ENCODE assay signal across 9 mouse cellular contexts in genomic region chr6:21795072-21795407, GRCm38 (mm10). TPM values are rescaled to one million over a fixed set of nuclear protein-coding genes. Genes with fewer than 3 reads are reported as not detected.
A peak's percentile ranks its signal among the peaks of the same experiment; 100 is the strongest.
DNase-seq lines count a peak whose midpoint lies in the region; ATAC-seq lines count a peak whose summit lies in the region.
"Had no signal": no experiment of that assay in that cellular context is flagged by ENCODE, and none has a peak within 500 bp of the region (broad histone marks: within the 10 kb centered on the region; RNA-seq: fewer than 3 reads in every experiment).

No protein-coding gene starts in this region.

- H3K27ac ChIP-seq in kidney, embryonic 16.5 days (ENCODE audit: low read length): no peak overlapping the region
- no peak overlapping the region for H3K27ac ChIP-seq in liver, embryonic 16.5 days (ENCODE audit: low read length)
- no peak overlapping the region for H3K27ac ChIP-seq in neural tube, embryonic 14.5 days (ENCODE audit: low read depth, low read length)
- H3K27ac ChIP-seq: stomach, embryonic 15.5 days had no signal

- DNase-seq in B cell, adult 2 months: peak; percentile 48 to 49
- DNase-seq in ZHBTc4 (ENCODE audit: low read depth, low spot score): peak; percentile 69
- DNase-seq in cerebellum, postnatal 4 days (ENCODE audit: low spot score in 2 of 2): peak; percentile 41 to 62
- DNase-seq in gastrocnemius, postnatal 4 days (ENCODE audit: low spot score in 2 of 2): peak; percentile 35 to 60
- DNase-seq in urinary bladder, postnatal 14 days (ENCODE audit: low spot score): peak; percentile 64

- H3K4me3 ChIP-seq in kidney, embryonic 16.5 days (ENCODE audit: low read length): no peak overlapping the region
- no peak overlapping the region for H3K4me3 ChIP-seq in liver, embryonic 16.5 days (ENCODE audit: low read depth, low read length)
- H3K4me3 ChIP-seq in neural tube, embryonic 14.5 days (ENCODE audit: low read depth, low read length): no peak overlapping the region
- H3K4me3 ChIP-seq: stomach, embryonic 15.5 days had no signal

- H3K36me3 ChIP-seq in kidney, embryonic 16.5 days (ENCODE audit: insufficient read depth, low read length): no peaks in the 10 kb centered on the region
- no peaks in the 10 kb centered on the region for H3K36me3 ChIP-seq in liver, embryonic 16.5 days (ENCODE audit: control insufficient read depth, insufficient read depth)
- peaks cover 3% of the 10 kb centered on the region; the same call in 1 of the 2 replicates for H3K36me3 ChIP-seq in neural tube, embryonic 14.5 days (ENCODE audit: control insufficient read depth, insufficient read depth, low read length)

- peaks cover 6% of the 10 kb centered on the region; the same call in 1 of the 2 replicates for H3K4me1 ChIP-seq in kidney, embryonic 16.5 days (ENCODE audit: insufficient read depth, low read length)
- H3K4me1 ChIP-seq in liver, embryonic 16.5 days (ENCODE audit: control insufficient read depth, low read depth, low read length): peaks cover 15% of the 10 kb centered on the region
- no peaks in the 10 kb centered on the region for H3K4me1 ChIP-seq in neural tube, embryonic 14.5 days (ENCODE audit: control insufficient read depth, insufficient read depth, low read length)
- H3K4me1 ChIP-seq: stomach, embryonic 15.5 days had no signal

- H3K9me3 ChIP-seq in kidney, embryonic 16.5 days (ENCODE audit: low read length): no peaks in the 10 kb centered on the region
- H3K9me3 ChIP-seq in liver, embryonic 16.5 days (replicated peaks; ENCODE audit: control insufficient read depth, low read length): no peaks in the 10 kb centered on the region
- H3K9me3 ChIP-seq in neural tube, embryonic 14.5 days (ENCODE audit: control insufficient read depth, low read length): no peaks in the 10 kb centered on the region
- H3K9me3 ChIP-seq: stomach, embryonic 15.5 days had no signal

- no peak overlapping the region for H3K4me2 ChIP-seq in kidney, embryonic 16.5 days (replicated peaks; ENCODE audit: low read depth, low read length)
- H3K4me2 ChIP-seq in liver, embryonic 16.5 days (ENCODE audit: low read depth, low read length): no peak overlapping the region
- no peak overlapping the region for H3K4me2 ChIP-seq in neural tube, embryonic 14.5 days (ENCODE audit: low read depth, low read length)
- H3K4me2 ChIP-seq: stomach, embryonic 15.5 days had no signal

- no peak overlapping the region for H3K9ac ChIP-seq in kidney, embryonic 16.5 days (replicated peaks; ENCODE audit: low read length)
- H3K9ac ChIP-seq in liver, embryonic 16.5 days (ENCODE audit: low read depth, low read length): no peak overlapping the region
- H3K9ac ChIP-seq in neural tube, embryonic 14.5 days (replicated peaks; ENCODE audit: low read depth, low read length): no peak overlapping the region
- H3K9ac ChIP-seq: stomach, embryonic 15.5 days had no signal

- ATAC-seq in kidney, embryonic 16.5 days (ENCODE audit: low FRiP score, low TSS enrichment): peak; percentile 77; the same call in 1 of the 2 replicates
- ATAC-seq in liver, embryonic 16.5 days (ENCODE audit: low read depth): 0 out of 2 replicates have a peak, but pooled peaks have one; percentile 32
- ATAC-seq in neural tube, embryonic 14.5 days (ENCODE audit: low read depth): peak; percentile 95

- 8% methylated on average over 7 of the region's 7 CpGs for WGBS in kidney, embryonic 16.5 days
- WGBS in liver, embryonic 16.5 days (ENCODE audit: insufficient replicate concordance): 6% methylated on average over 7 of the region's 7 CpGs
- 4% methylated on average over 7 of the region's 7 CpGs for WGBS in neural tube, embryonic 14.5 days

- no peaks in the 10 kb centered on the region for H3K27me3 ChIP-seq in kidney, embryonic 16.5 days (ENCODE audit: insufficient read depth, low read length)
- H3K27me3 ChIP-seq in liver, embryonic 16.5 days (ENCODE audit: control insufficient read depth, insufficient read depth, low read depth, low read length): no peaks in the 10 kb centered on the region
- H3K27me3 ChIP-seq in neural tube, embryonic 14.5 days (ENCODE audit: control insufficient read depth, insufficient read depth, low read length): no peaks in the 10 kb centered on the region
- H3K27me3 ChIP-seq: stomach, embryonic 15.5 days had no signal

RNA-seq across cellular contexts. Expression of gene Tspan12, which starts 57.3 kb away (rescaled TPM):
- total RNA-seq in gastrocnemius, postnatal 4 days (2021): 10 to 100 TPM; 65.4 to 74.0 TPM
- 73.1 and 74.1 TPM in 2 replicates for polyA plus RNA-seq in kidney, embryonic 16.5 days (2015; fragmentation: Nextera tagmentation; extraction: Ambion mirVana)
- polyA plus RNA-seq in liver, embryonic 16.5 days (2015; fragmentation: Nextera tagmentation; extraction: Ambion mirVana): 23.6 and 26.5 TPM in 2 replicates
- polyA plus RNA-seq in neural tube, embryonic 14.5 days (2014; fragmentation: Nextera tagmentation; extraction: Ambion mirVana): 89.7 TPM in 2 replicates

Comparison
In these comparisons a context has a peak if more than half of its experiments do, and no peak if none do; other contexts are left out.
1. ATAC-seq: peak in every context shown above with its lines; median percentile 95 in neural tube, embryonic 14.5 days; 77 in kidney, embryonic 16.5 days; 32 in liver, embryonic 16.5 days.